Mouse (Mus musculus): ENCODE data around the gene Map7. TPM values are rescaled to one million over a fixed set of nuclear protein-coding genes. Genes with fewer than 3 reads are reported as not detected.

Gene Map7
- polyA plus RNA-seq, 1 experiment from 2014 or later, result 37.5 TPM

DNA sequence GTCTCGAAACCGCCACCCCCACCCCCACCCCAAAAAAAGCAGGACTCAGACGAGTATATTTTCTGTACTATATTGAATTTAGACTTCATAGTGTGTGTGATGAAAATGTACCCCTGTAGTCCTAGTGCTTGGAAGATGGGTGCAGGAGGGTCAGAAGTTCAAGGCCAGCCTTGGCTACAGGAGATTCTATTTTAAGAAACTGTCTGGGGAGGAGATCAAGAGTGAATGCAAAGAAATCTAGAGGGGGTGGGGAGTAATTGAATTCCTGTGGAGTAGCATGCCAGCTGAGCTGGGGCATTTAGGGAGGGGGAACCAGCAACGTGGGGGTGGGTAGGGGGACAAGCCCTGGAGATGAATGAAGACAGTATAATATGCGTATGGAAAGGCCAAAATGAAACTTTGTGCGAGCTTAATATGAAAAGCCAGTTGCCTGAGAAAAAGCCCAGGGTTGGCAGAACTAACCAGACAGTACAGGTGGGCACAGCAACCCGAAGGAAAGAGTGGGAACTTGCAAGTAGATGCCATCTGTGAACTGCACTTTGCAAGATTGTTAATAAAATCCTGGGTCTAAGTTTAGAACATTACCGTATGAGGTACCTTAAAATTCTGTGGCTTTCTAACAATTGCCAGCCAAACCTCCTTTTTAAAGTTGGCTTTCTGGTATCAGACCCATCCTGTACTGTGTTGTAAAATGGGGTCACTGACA is 8.9 kb downstream of the Map7 start:
- Histone ChIP-seq H3K4me3 (replicated peaks) (no peak overlapping the region), H3K4me2 (replicated peaks) (no peak overlapping the region), H3K9ac (no peak overlapping the region), H3K27ac (no peak overlapping the region), H3K27me3 (replicated peaks) (no peaks in the 10 kb centered on the region), H3K4me1 (replicated peaks) (no peaks in the 10 kb centered on the region), H3K9me3 (no peaks in the 10 kb centered on the region), H3K36me3 (no peaks in the 10 kb centered on the region)
- ATAC-seq, result no peak
- WGBS, result 81% methylated on average over 8 of the region's 8 CpGs

DNA sequence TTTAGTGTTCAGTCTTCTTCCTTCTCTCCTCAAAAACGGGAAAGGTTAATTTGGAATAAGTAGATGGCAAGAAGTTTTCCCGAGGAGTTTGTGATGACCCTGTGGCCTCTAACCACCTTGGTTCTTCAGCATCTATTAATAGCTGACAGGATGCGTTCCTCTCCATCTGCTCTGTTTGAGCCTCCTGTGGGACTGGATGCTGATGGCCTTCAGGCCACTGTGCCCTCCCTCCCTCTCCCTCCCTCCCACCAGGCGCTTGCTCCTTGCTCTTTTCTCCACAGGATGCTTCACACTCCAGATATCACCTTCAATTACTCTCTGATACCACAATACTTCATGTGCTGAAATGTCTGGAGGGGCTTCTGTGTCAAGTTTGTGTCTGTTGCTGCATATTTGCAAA is 10.5 kb downstream of the Map7 start:
- 55% methylated on average over 4 of the region's 4 CpGs for WGBS
- no peak overlapping the region for H3K4me3 ChIP-seq (replicated peaks)
- no peak for ATAC-seq

DNA sequence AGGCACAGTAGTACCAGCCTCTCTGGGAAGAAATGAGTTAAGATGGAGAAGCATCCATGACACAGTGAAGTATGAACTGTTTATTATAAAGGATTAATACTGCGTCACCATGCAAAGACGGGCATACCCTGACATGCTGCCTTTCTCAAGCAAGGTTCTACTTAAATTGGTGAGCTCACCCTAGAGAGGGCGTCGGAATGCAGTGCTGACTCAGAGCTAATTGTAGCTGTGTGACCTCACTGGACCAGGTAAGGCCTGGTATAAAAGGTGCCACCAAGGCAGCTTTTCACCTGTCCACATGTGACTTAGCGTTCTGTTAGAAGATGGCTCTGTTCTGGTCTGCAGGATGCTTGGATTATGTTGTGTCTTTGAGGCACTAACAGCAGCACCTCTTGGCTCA is 11.0 kb downstream of the Map7 start:
- no peaks in the 10 kb centered on the region for H3K4me1 ChIP-seq (replicated peaks)
- no peak overlapping the region for H3K4me3 ChIP-seq (replicated peaks)
- no peak for ATAC-seq
- H3K27me3 ChIP-seq (replicated peaks), result no peaks in the 10 kb centered on the region
- H3K36me3 ChIP-seq, result no peaks in the 10 kb centered on the region
- WGBS, result 79% methylated on average over 5 of the region's 5 CpGs
- H3K27ac ChIP-seq, result no peak overlapping the region
- no peak overlapping the region for H3K4me2 ChIP-seq (replicated peaks)
- no peak overlapping the region for H3K9ac ChIP-seq
- H3K9me3 ChIP-seq, result no peaks in the 10 kb centered on the region

More for the DNA sequence above, 10.5 kb downstream of the Map7 start:
- no peaks in the 10 kb centered on the region for H3K36me3 ChIP-seq
- no peak overlapping the region for H3K27ac ChIP-seq
- no peaks in the 10 kb centered on the region for H3K9me3 ChIP-seq
- no peaks in the 10 kb centered on the region for H3K4me1 ChIP-seq (replicated peaks)
- H3K9ac ChIP-seq, result no peak overlapping the region
- no peaks in the 10 kb centered on the region for H3K27me3 ChIP-seq (replicated peaks)
- no peak overlapping the region for H3K4me2 ChIP-seq (replicated peaks)

DNA sequence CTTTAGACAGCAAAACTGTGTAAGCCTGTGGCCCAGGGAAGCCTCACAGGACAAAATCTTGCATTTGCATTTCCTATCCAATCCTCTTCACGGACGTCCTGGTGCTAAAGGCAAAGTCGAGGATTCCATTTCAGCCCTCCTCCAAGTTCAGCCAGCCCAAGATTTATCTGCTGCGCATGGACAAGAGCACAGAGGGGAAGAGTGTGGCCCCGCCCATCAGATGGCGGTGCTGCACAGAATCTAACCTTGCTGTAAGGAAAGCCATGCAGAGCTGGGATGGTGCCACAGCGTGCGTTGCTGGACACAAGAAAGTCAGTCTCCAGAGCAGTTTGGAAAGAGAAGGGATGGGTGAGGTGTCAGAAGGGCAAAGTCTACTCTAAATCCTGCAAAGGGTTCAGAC is 12.6 kb downstream of the Map7 start:
- Histone ChIP-seq H3K9ac (no peak overlapping the region), H3K36me3 (no peaks in the 10 kb centered on the region), H3K4me3 (replicated peaks) (no peak overlapping the region), H3K27ac (no peak overlapping the region), H3K9me3 (no peaks in the 10 kb centered on the region), H3K4me1 (replicated peaks) (no peaks in the 10 kb centered on the region), H3K4me2 (replicated peaks) (no peak overlapping the region), H3K27me3 (replicated peaks) (no peaks in the 10 kb centered on the region)
- peak; percentile 39; the same call in 1 of the 2 replicates for ATAC-seq
- WGBS, result 50% methylated on average over 8 of the region's 8 CpGs

DNA sequence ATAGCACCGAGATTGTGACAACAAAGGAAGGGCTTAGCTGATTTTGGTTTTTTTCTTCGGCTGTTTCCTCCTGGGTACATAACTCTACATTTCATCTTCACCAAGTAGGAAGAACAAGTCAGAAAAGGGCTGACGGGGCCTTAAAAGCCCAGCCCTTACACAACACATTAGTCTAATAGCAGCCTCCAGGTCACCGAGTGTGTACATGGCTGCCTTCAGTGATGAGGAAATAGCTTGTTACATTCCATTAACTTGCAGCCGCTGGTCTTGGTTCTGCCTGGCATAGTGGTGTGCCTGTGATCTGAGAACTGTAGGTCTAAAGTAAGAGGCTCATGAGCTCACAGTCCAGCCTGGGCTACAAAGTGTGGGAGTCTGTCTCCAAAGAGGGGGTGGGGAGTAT is 16.5 kb downstream of the Map7 start:
- Histone ChIP-seq H3K9me3 (no peaks in the 10 kb centered on the region), H3K4me2 (replicated peaks) (no peak overlapping the region), H3K9ac (no peak overlapping the region), H3K36me3 (no peaks in the 10 kb centered on the region), H3K27ac (no peak overlapping the region), H3K4me3 (replicated peaks) (no peak overlapping the region), H3K27me3 (replicated peaks) (no peaks in the 10 kb centered on the region), H3K4me1 (replicated peaks) (peaks cover 10% of the 10 kb centered on the region; the same call in 1 of the 2 replicates)
- no peak for ATAC-seq
- 76% methylated on average over 5 of the region's 5 CpGs for WGBS

DNA sequence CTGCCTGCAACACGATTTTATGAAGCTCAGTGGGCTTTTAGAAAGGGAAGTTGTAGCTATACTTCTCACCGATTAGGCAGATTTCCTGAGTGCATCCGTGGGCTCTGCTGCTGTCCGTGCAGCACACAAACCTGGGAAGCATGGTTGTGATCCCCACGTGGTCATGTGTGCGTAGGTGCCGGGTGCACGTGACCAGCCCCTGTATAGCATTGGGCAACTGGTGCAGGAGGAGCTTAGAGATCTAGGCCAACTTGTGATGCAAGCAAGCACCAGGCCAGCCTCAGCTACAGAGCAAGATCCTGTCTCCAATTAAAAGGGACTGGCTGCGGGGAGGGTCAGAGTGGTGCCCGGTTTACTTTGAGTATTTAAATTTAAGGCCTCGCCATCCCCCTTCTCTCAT is 18.5 kb downstream of the Map7 start:
- Histone ChIP-seq H3K36me3 (no peaks in the 10 kb centered on the region), H3K4me1 (replicated peaks) (peaks cover 22% of the 10 kb centered on the region), H3K4me3 (replicated peaks) (no peak overlapping the region), H3K4me2 (replicated peaks) (no peak overlapping the region), H3K9me3 (no peaks in the 10 kb centered on the region), H3K27me3 (replicated peaks) (no peaks in the 10 kb centered on the region), H3K9ac (no peak overlapping the region), H3K27ac (no peak overlapping the region)
- ATAC-seq, result no peak
- WGBS, result 78% methylated on average over 11 of the region's 11 CpGs

DNA sequence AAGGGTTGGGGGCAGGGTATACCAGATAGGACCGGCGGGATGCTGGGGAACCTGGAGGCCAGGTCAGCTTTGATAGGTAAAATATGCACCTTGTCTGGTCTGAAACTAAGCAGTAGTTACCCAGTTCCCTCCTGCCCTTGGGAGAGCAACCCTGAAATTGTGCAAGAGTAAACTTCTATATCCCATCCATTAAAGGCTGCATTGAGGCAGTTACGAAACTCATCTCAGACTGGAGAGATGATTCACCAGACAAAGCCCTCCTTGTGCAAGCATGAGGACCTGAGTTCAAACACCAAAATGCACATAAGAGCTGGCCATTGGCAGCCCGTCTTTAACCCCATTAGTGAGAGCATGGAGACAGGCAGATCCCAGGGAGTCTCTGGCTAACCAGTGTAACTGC is 19.2 kb downstream of the Map7 start:
- 83% methylated on average over 4 of the region's 4 CpGs for WGBS
- no peak overlapping the region for H3K4me2 ChIP-seq (replicated peaks)
- H3K36me3 ChIP-seq, result no peaks in the 10 kb centered on the region
- H3K4me1 ChIP-seq (replicated peaks), result peaks cover 22% of the 10 kb centered on the region
- H3K27ac ChIP-seq, result no peak overlapping the region
- H3K4me3 ChIP-seq (replicated peaks), result no peak overlapping the region
- no peak for ATAC-seq
- no peak overlapping the region for H3K9ac ChIP-seq
- H3K27me3 ChIP-seq (replicated peaks), result no peaks in the 10 kb centered on the region
- H3K9me3 ChIP-seq, result no peaks in the 10 kb centered on the region

DNA sequence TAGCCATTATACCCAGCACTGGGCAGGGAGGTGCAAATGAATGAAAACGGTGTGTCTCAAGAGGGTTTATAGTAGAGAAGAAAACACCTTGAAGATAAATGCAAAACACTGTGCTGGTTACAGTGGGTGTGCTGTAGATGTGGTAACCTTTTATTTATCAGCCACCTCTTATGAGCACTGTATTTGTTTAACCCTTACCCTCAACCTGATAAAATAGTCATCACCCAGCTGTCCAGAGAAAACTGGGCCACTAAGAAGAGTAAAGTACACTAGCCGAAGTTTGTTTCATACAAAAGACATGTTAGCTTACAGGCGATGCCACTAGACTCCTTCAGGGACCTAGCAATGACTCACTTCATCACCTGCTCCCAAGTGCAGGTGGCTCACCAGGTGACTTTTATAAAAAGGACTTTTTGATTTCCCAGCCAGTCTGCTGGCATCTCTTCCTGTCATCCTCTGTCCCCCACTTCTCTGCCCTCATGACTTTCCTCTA is 21.0 kb downstream of the Map7 start:
- no peaks in the 10 kb centered on the region for H3K36me3 ChIP-seq
- H3K27me3 ChIP-seq (replicated peaks), result no peaks in the 10 kb centered on the region
- ATAC-seq, result peak; percentile 32; the same call in 1 of the 2 replicates
- 54% methylated on average over 3 of the region's 3 CpGs for WGBS
- H3K4me3 ChIP-seq (replicated peaks), result no peak overlapping the region
- no peak overlapping the region for H3K9ac ChIP-seq
- peaks cover 22% of the 10 kb centered on the region for H3K4me1 ChIP-seq (replicated peaks)
- H3K9me3 ChIP-seq, result no peaks in the 10 kb centered on the region
- no peak overlapping the region for H3K4me2 ChIP-seq (replicated peaks)
- peak overlapping the region; percentile 27; the same call in 1 of the 2 replicates for H3K27ac ChIP-seq

DNA sequence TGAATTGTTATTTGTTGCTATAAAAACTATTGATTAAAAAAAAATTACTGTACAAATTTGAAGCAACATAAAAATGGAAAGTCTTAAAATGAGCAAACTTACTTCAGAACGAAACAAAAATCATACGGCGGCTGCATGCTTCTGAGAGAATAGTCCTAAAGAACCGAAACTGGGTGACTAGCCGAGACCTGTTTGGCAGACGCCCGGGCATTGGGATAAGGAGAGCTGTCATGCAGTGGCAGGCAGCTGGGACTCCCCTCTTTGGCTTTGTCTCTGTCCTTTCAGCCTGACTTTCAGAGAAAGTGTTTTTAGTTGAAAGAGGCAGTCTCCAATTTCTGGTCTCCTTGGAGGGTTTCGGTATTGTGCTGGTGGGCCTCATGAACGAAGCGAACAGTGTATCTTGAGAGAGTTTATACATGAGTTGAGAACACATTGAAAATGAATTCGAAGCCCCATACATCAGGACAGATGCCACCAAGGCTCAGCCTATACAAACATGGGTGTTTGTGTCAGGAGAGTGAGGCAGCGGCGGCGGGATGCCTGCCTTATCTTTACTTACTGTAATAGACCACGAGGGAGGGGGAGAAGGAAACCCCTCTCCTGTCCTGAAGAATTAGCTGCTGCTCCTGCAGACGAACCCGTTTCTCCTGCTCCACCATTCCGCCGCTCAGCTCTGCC is 21.8 kb downstream of the Map7 start:
- no peaks in the 10 kb centered on the region for H3K27me3 ChIP-seq (replicated peaks)
- H3K9ac ChIP-seq, result peak overlapping the region; percentile 26; the same call in 1 of the 2 replicates
- H3K4me2 ChIP-seq (replicated peaks), result peak overlapping the region; percentile 60
- WGBS, result 25% methylated on average over 19 of the region's 19 CpGs
- H3K27ac ChIP-seq, result peak overlapping the region; percentile 51; the same call in 1 of the 2 replicates
- H3K4me3 ChIP-seq (replicated peaks), result peak overlapping the region; percentile 22
- ATAC-seq, result no peak; the same call in 1 of the 2 replicates
- peaks cover 22% of the 10 kb centered on the region for H3K4me1 ChIP-seq (replicated peaks)
- no peaks in the 10 kb centered on the region for H3K9me3 ChIP-seq
- no peaks in the 10 kb centered on the region for H3K36me3 ChIP-seq

DNA sequence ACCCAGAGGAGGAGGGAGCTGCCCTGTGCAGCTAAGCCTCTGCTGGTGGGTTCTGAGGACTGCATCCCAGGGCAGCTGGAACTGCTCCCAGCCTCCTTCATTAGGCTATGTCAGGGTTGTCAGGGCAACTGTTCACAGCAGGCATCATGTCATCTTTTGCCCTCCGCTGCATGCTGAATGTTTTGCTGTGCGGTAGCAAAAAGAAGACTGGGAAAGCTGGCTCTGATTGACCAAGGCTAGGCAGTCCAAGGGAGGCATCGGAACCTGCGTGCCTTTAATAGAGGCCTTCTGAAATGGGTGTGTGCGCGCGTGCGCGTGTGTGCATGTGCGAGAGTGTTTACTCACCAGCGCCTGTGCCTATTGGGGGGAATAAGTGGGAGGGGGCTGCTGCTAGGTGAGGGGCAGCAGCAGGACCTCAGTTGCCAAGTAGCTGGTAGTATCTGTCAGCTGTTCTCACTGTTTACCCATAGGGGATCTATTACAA is 22.4 kb downstream of the Map7 start:
- H3K27ac ChIP-seq, result peak overlapping the region; percentile 51; the same call in 1 of the 2 replicates
- WGBS, result 32% methylated on average over 11 of the region's 11 CpGs

DNA sequence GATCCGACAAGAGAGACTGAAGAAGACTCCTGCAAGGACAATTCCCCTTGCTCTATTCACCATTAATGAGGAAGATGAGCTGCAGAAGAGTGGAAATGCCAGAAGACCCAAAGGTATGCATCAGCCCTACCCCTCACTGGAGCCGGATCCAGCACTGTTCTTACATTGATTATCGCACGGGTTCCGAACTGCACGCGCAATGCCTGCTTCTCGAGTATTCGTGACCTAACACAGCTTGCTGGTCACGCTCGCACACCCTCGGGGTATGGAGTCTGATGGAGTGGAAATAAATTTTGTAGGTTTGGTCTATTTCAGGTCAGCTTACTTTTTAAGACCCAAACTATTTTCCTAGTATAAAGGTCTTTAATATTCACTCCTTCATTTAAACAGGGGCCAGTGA is 22.9 kb downstream of the Map7 start:
- H3K4me1 ChIP-seq (replicated peaks), result peaks cover 22% of the 10 kb centered on the region
- ATAC-seq, result no peak; the same call in 1 of the 2 replicates
- no peaks in the 10 kb centered on the region for H3K9me3 ChIP-seq
- 80% methylated on average over 12 of the region's 12 CpGs for WGBS
- H3K4me2 ChIP-seq (replicated peaks), result no peak overlapping the region
- no peaks in the 10 kb centered on the region for H3K27me3 ChIP-seq (replicated peaks)
- H3K4me3 ChIP-seq (replicated peaks), result no peak overlapping the region
- H3K9ac ChIP-seq, result no peak overlapping the region
- H3K27ac ChIP-seq, result no peak overlapping the region
- H3K36me3 ChIP-seq, result no peaks in the 10 kb centered on the region

More for the DNA sequence above, 22.4 kb downstream of the Map7 start:
- H3K4me2 ChIP-seq (replicated peaks), result peak overlapping the region; percentile 60
- H3K4me1 ChIP-seq (replicated peaks), result peaks cover 22% of the 10 kb centered on the region
- H3K36me3 ChIP-seq, result no peaks in the 10 kb centered on the region
- peak; percentile 92 for ATAC-seq
- no peaks in the 10 kb centered on the region for H3K27me3 ChIP-seq (replicated peaks)
- peak overlapping the region; percentile 26; the same call in 1 of the 2 replicates for H3K9ac ChIP-seq
- H3K4me3 ChIP-seq (replicated peaks), result peak overlapping the region; percentile 22
- H3K9me3 ChIP-seq, result no peaks in the 10 kb centered on the region

DNA sequence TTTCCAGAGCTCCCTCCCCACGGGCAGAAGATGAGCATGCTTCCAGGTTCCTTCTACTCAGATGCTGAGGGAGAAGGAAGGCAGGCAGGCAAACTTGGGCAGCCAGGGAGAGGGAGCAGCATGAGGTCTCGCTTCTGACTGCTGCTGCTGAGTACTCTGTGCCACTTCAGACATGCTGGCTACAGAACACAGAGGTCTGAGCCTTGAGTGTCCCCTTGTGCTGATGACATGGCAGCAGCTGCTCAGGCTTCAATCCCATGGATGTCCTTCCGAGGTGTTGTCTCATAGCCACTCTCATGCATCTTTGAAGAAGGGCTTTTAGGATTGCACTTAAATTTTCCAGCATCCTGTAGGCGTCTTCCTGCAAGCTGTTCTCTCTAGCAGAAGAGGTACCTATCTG is 23.5 kb downstream of the Map7 start:
- no peaks in the 10 kb centered on the region for H3K36me3 ChIP-seq
- no peak overlapping the region for H3K9ac ChIP-seq
- WGBS, result 64% methylated on average over 4 of the region's 4 CpGs
- no peak overlapping the region for H3K4me3 ChIP-seq (replicated peaks)
- no peaks in the 10 kb centered on the region for H3K27me3 ChIP-seq (replicated peaks)
- no peak overlapping the region for H3K27ac ChIP-seq
- ATAC-seq, result no peak
- H3K4me1 ChIP-seq (replicated peaks), result peaks cover 23% of the 10 kb centered on the region
- H3K9me3 ChIP-seq, result no peaks in the 10 kb centered on the region
- no peak overlapping the region for H3K4me2 ChIP-seq (replicated peaks)

Data from intestine, embryonic 15.5 days (tissue).